Mouse (Mus musculus): ENCODE results near the gene Pak4.
"Not testable (repeated sequence)": the region's sequence is repeated elsewhere in the genome, so short reads cannot be mapped to it uniquely, and the experiment has no call there.

The Pak4 gene

GRCm38 (mm10) chr7:28510405-28510974 is 87.5 kb downstream of the Pak4 start, which contains the start of gene Ifnl2:
Gene Ifnl2 (minus strand): TSS chr7:28510455.
- not testable (repeated sequence) for DNase-seq (ENCODE audit: inconsistent age in 2 of 2, low spot score in 1 of 2)

GRCm38 (mm10) chr7:28509121-28509520 is 88.9 kb downstream of the Pak4 start:
- DNase-seq (ENCODE audit: inconsistent age in 2 of 2, low spot score in 1 of 2): peak; percentile 58 to 82
